Mouse (Mus musculus) kidney, postnatal 0 days (tissue): ENCODE data around the gene Mkln1. TPM values are rescaled to one million over a fixed set of nuclear protein-coding genes. Genes with fewer than 3 reads are reported as not detected.

ENCODE experiments used
- ATAC-seq: fragments of 200-750 bp; cut with Nextera tagmentation; replicated peaks from 2 replicates; pipeline ENCODE4 v1.8.0; 2017; ENCODE audit warnings: low read depth, moderate number of reproducible peaks, moderate TSS enrichment, moderate library complexity; ENCODE audit not compliant: low FRiP score
- DNase-seq: peaks from one replicate; pipeline ENCODE4 v3.0.0-alpha.2; 2016; ENCODE audit warnings: low spot score
- H3K27ac ChIP-seq: fragments of 300-500 bp; sonication (generic); 2 replicates; pipeline ENCODE4 v1.5.1; 2014; ENCODE audit warnings: mild to moderate bottlenecking
- H3K27me3 ChIP-seq: fragments of 300-500 bp; sonication (generic); 2 replicates; pipeline ENCODE4 v1.6.1; 2014; ENCODE audit warnings: low read length, mixed read lengths; ENCODE audit not compliant: insufficient read depth
- H3K36me3 ChIP-seq: fragments of 300-500 bp; sonication (generic); 2 replicates; pipeline ENCODE4 v1.6.1; 2014; ENCODE audit warnings: low read length, mixed read lengths; ENCODE audit not compliant: insufficient read depth
- H3K4me1 ChIP-seq: fragments of 300-500 bp; sonication (generic); replicated peaks from 2 replicates; pipeline ENCODE4 v1.6.1; 2014; ENCODE audit warnings: antibody characterized with exemption, low read length, mixed read lengths; ENCODE audit not compliant: insufficient read depth
- H3K4me2 ChIP-seq: fragments of 300-500 bp; sonication (generic); 2 replicates; pipeline ENCODE4 v1.6.1; 2014; ENCODE audit warnings: mild to moderate bottlenecking, low read length, moderate library complexity, mixed read lengths
- H3K4me3 ChIP-seq: fragments of 300-500 bp; sonication (generic); replicated peaks from 2 replicates; pipeline ENCODE4 v1.5.1; 2014; ENCODE audit warnings: low read depth, low read length
- H3K9ac ChIP-seq: fragments of 300-500 bp; sonication (generic); 2 replicates; pipeline ENCODE4 v1.6.1; 2014; ENCODE audit warnings: low read depth, low read length
- H3K9me3 ChIP-seq: fragments of 300-500 bp; sonication (generic); replicated peaks from 2 replicates; pipeline ENCODE4 v1.6.1; 2016; ENCODE audit warnings: low read length, inconsistent platforms, mixed read lengths
- CTCF ChIP-seq: IDR thresholded peaks from 2 replicates; pipeline ENCODE4 v1.5.1; 2016; ENCODE audit warnings: antibody characterized with exemption, low read depth, mild to moderate bottlenecking, moderate library complexity
- WGBS: fragments of 180-500 bp; shearing (Covaris S2); extraction: QIAGEN DNeasy Blood & Tissue Kit; methylation state at CpG from one replicate; pipeline ENCODE4 v1.1.7; 2014; 5-methylcytosine and 5-hydroxymethylcytosine counted together
- polyA plus RNA-seq: library from polyadenylated mRNA; unstranded; fragments of >200 nt; fragmentation: Nextera tagmentation; extraction: Ambion mirVana; gene quantifications from 2 replicates; pipeline ENCODE4 v1.2.1, GENCODE M21; 2015

Gene Mkln1
- polyA plus RNA-seq, 1 experiment from 2014 or later: 159 TPM

DNA sequence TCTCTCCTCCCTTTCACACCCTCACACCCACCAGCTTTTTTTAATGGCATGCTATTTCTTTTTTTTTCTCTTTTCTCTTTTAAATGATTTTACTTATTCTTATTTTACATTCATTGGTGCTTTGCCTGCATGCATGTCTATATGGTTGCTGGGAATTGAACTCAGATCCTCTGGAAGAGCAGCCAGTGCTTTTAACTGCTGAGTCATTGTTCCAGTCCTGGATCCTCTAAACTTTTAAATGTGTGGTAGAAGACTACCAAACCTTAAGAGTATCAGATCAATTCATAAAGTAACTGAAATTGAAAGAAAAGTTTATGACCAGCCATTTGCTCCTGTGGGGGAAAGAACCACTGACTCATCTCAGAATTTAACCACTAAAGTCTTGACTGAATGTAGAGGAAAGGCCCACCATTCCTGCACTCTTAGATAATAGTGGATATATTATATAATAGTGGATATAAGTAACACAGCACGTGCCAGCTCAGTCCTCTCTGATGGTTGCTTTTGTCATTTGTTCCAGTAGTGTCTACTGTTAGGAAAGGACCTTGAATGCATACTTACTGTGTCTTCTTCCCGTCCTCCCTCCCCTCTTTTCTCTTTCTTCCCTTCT is 96.7 kb downstream of the Mkln1 start:
- DNase-seq (no peak), ATAC-seq (no peak)
- Histone ChIP-seq H3K9ac (no peak overlapping the region), H3K4me1 (no peaks in the 10 kb centered on the region), H3K27ac (no peak overlapping the region), H3K4me2 (no peak overlapping the region), H3K36me3 (peaks cover 17% of the 10 kb centered on the region; the same call in 1 of the 2 replicates), H3K27me3 (no peaks in the 10 kb centered on the region), H3K4me3 (no peak overlapping the region), H3K9me3 (no peaks in the 10 kb centered on the region)
- no peak for TF ChIP-seq CTCF
- 85% methylated on average over 2 of the region's 2 CpGs for WGBS

DNA sequence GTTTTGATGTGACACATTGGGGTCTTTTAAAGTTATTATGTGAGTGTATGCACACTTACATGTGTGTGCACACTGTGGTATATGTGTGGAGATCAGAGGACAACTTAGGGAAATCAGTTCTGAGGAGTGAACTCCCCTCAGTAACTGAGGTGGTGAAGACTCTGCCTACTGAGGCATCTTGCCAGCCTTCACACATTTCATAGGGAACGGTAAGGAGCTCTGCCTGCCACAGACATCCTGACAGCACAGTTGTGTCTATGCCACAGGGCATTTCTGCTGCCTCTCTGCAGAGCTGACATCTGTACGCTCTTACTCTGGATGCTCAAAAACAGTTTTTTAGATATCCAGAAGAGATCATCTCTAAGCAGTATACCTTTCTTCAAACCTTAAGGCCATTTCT is 97.7 kb downstream of the Mkln1 start:
- no peak overlapping the region for H3K27ac ChIP-seq
- no peak overlapping the region for H3K4me2 ChIP-seq
- DNase-seq: no peak
- H3K4me1 ChIP-seq: no peaks in the 10 kb centered on the region
- peaks cover 15% of the 10 kb centered on the region; the same call in 1 of the 2 replicates for H3K36me3 ChIP-seq
- H3K27me3 ChIP-seq: no peaks in the 10 kb centered on the region
- no peak overlapping the region for H3K9ac ChIP-seq
- ATAC-seq: no peak
- no peak for TF ChIP-seq CTCF
- no peaks in the 10 kb centered on the region for H3K9me3 ChIP-seq
- no peak overlapping the region for H3K4me3 ChIP-seq
- WGBS: 86% methylated on average over 2 of the region's 2 CpGs

DNA sequence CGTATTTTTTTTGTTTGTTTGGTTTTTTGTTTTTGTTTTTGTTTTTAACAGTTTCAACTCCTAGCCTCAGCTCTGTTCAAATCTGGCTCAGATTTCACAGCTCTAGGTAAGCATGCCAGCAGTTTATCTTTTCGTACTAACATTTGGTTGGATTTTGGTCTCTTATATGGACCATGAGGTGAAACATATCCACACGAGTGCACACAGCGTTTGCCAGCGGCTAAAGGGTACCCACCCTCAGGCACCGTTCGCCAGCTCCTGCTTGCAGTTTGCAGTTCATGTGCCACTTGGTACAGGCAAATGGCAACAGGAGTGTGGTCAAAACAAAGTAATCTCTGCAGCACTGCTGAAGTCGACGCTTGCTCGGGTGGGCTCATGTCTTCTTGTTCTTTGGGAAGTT is 101.3 kb downstream of the Mkln1 start:
- peaks cover 28% of the 10 kb centered on the region for H3K36me3 ChIP-seq

DNA sequence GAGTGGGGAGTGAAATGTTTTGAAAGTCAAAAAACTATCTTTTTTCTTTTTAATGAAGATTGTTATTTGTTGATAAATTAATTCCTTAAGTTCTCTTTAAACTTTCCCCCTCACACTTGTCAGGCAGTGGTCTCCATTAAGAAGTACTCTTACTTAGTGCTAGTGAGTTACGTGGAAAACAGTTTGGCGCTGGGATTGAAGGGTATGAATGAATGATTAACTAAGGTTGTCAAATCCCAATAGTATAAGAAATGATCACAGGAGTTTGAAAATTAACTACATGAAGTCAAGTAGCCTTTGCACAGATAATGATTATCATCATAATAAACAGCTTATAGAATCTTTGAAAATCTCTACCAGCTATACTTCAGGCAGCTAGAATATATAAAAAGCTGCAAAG is 101.7 kb downstream of the Mkln1 start:
- H3K27ac ChIP-seq: no peak overlapping the region
- ATAC-seq: no peak
- 64% methylated on average over 2 of the region's 2 CpGs for WGBS
- DNase-seq: no peak
- no peaks in the 10 kb centered on the region for H3K27me3 ChIP-seq
- peaks cover 28% of the 10 kb centered on the region for H3K36me3 ChIP-seq
- H3K4me1 ChIP-seq: no peaks in the 10 kb centered on the region
- H3K9ac ChIP-seq: no peak overlapping the region
- H3K9me3 ChIP-seq: no peaks in the 10 kb centered on the region
- H3K4me3 ChIP-seq: no peak overlapping the region
- TF ChIP-seq CTCF: no peak
- no peak overlapping the region for H3K4me2 ChIP-seq

More for the DNA sequence above, 101.3 kb downstream of the Mkln1 start:
- Histone ChIP-seq H3K9ac (no peak overlapping the region), H3K4me2 (no peak overlapping the region), H3K4me3 (no peak overlapping the region), H3K9me3 (no peaks in the 10 kb centered on the region), H3K27ac (no peak overlapping the region), H3K4me1 (no peaks in the 10 kb centered on the region), H3K27me3 (no peaks in the 10 kb centered on the region)
- ATAC-seq (no peak), DNase-seq (no peak)
- WGBS: 72% methylated on average over 10 of the region's 10 CpGs
- TF ChIP-seq CTCF: no peak

DNA sequence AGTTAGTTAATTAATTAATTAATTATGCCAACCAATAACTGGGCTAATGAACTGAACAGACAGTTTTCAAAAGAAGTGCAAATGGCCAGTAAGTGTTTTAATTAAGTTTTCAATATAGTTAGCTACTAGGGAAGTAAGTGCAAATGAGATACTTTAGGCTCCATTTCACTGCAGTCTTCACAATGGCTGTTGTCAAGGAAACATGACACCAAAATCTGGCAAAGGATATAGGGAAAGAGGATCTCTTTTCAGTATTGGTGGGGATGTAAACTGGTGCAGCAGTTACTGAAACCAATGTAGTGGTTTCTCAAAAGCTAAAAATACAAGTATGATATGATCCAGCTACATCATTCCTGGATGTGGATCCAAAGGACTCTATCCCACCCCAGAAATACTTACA is 102.2 kb downstream of the Mkln1 start:
- no peak for ATAC-seq
- peaks cover 25% of the 10 kb centered on the region for H3K36me3 ChIP-seq
- no peak overlapping the region for H3K4me3 ChIP-seq
- no peak for TF ChIP-seq CTCF
- H3K9me3 ChIP-seq: no peaks in the 10 kb centered on the region
- DNase-seq: no peak
- H3K27ac ChIP-seq: no peak overlapping the region
- H3K4me2 ChIP-seq: no peak overlapping the region
- H3K9ac ChIP-seq: no peak overlapping the region
- H3K4me1 ChIP-seq: no peaks in the 10 kb centered on the region
- no peaks in the 10 kb centered on the region for H3K27me3 ChIP-seq

DNA sequence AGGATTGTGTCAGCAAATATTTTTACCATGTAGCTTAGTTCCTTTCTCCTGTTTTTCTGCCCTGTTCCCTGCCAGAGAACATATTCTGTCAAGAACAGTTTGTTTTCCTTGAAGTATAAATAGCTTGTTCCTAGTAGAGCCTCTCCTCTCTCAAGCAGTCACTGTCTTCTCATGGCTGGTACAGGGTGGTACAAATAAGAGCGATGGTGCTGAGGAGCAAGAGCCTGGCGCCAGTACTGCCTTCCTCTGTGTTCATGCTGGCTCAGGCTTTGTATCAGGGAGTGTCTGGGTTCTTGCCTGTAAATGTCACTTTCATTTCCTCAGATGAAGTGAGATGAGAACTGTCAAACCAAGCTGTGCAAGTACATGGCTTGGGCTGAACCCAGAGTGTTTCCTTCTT is 104.1 kb downstream of the Mkln1 start:
- Histone ChIP-seq H3K4me1 (no peaks in the 10 kb centered on the region), H3K27ac (no peak overlapping the region), H3K4me3 (no peak overlapping the region), H3K27me3 (no peaks in the 10 kb centered on the region), H3K9ac (no peak overlapping the region), H3K4me2 (no peak overlapping the region), H3K9me3 (no peaks in the 10 kb centered on the region), H3K36me3 (peaks cover 19% of the 10 kb centered on the region)
- DNase-seq (no peak), ATAC-seq (no peak)
- 87% methylated on average over 2 of the region's 2 CpGs for WGBS
- TF ChIP-seq CTCF: no peak

DNA sequence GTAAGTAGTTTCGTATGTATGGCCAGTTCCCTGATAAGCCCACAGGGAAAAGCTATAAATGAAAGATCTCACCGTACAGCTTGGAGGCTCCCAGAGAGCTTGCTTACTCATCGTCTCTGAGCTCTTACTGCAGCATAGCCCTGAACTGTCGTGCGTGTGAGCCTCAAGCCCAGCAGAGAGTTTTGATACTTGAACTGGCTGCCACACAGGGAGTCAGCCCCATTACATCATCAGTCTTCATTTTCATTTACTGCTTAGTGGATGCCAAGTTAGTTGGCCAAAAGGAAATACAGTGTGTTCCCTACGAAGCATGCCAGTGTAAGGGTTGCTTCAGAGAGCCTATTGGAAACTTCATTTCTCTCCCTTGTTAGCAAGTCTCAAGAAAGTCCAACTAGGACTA is 115.2 kb downstream of the Mkln1 start:
- no peaks in the 10 kb centered on the region for H3K4me1 ChIP-seq

More for the DNA sequence above, 115.2 kb downstream of the Mkln1 start:
- H3K36me3 ChIP-seq: 0 out of 2 replicates have a peak, but pooled peaks cover 2% of the 10 kb centered on the region
- no peak for ATAC-seq
- H3K27ac ChIP-seq: no peak overlapping the region
- no peaks in the 10 kb centered on the region for H3K9me3 ChIP-seq
- H3K27me3 ChIP-seq: no peaks in the 10 kb centered on the region
- H3K9ac ChIP-seq: no peak overlapping the region
- 74% methylated on average over 6 of the region's 6 CpGs for WGBS
- H3K4me3 ChIP-seq: no peak overlapping the region
- DNase-seq: no peak
- no peak for TF ChIP-seq CTCF
- H3K4me2 ChIP-seq: no peak overlapping the region
